Mouse (Mus musculus) liver, embryonic 15.5 days (tissue): ENCODE results near the gene Ddx39. TPM values are rescaled to one million over a fixed set of nuclear protein-coding genes. Genes with fewer than 3 reads are reported as not detected.
A peak's percentile ranks its signal among the peaks of the same experiment; 100 is the strongest.

Experiments used
- ATAC-seq: fragments of 200-750 bp; cut with Nextera tagmentation; 2 replicates; pipeline ENCODE4 v1.8.0; 2017; ENCODE audit warnings: moderate number of reproducible peaks, mild to moderate bottlenecking, moderate library complexity; ENCODE audit not compliant: insufficient read depth
- H3K27ac ChIP-seq: fragments of 300-500 bp; sonication (generic); replicated peaks from 2 replicates; pipeline ENCODE4 v1.5.1; 2015; ENCODE audit warnings: mild to moderate bottlenecking, inconsistent platforms
- H3K27me3 ChIP-seq: fragments of 300-500 bp; sonication (generic); 2 replicates; pipeline ENCODE4 v1.6.1; 2015; ENCODE audit warnings: mild to moderate bottlenecking, inconsistent platforms
- H3K36me3 ChIP-seq: fragments of 300-500 bp; sonication (generic); replicated peaks from 2 replicates; pipeline ENCODE4 v1.6.1; 2015; ENCODE audit warnings: moderate library complexity, mild to moderate bottlenecking, inconsistent platforms
- H3K4me1 ChIP-seq: fragments of 300-500 bp; sonication (generic); replicated peaks from 2 replicates; pipeline ENCODE4 v1.6.1; 2015; ENCODE audit warnings: inconsistent platforms
- H3K4me2 ChIP-seq: fragments of 300-500 bp; sonication (generic); 2 replicates; pipeline ENCODE4 v1.6.1; 2015; ENCODE audit warnings: moderate library complexity, mild to moderate bottlenecking, inconsistent platforms
- H3K4me3 ChIP-seq: fragments of 300-500 bp; sonication (generic); replicated peaks from 2 replicates; pipeline ENCODE4 v1.5.1; 2015; ENCODE audit warnings: mild to moderate bottlenecking, inconsistent platforms
- H3K9ac ChIP-seq: fragments of 300-500 bp; sonication (generic); 2 replicates; pipeline ENCODE4 v1.6.1; 2015; ENCODE audit warnings: moderate library complexity, mild to moderate bottlenecking, inconsistent platforms
- H3K9me3 ChIP-seq: fragments of 300-500 bp; sonication (generic); replicated peaks from 2 replicates; pipeline ENCODE4 v1.6.1; 2016; ENCODE audit warnings: inconsistent platforms
- WGBS: fragments of 180-500 bp; shearing (Covaris S2); methylation state at CpG from one replicate; pipeline ENCODE4 v1.1.7; 2015; ENCODE audit warnings: mixed read lengths; ENCODE audit not compliant: insufficient replicate concordance; 5-methylcytosine and 5-hydroxymethylcytosine counted together
- microRNA-seq: library from miRNA; unstranded; fragments of <30 nt; microRNA quantifications from one replicate; pipeline ENCODE4, GENCODE M21; 2016
- polyA plus RNA-seq: library from polyadenylated mRNA; unstranded; fragments of >200 nt; fragmentation: Nextera tagmentation; extraction: Ambion mirVana; gene quantifications from 2 replicates; pipeline ENCODE4 v1.2.1, GENCODE M21; 2015

The Ddx39 gene
- polyA plus RNA-seq, 1 experiment from 2014 or later, result 184 TPM

DNA sequence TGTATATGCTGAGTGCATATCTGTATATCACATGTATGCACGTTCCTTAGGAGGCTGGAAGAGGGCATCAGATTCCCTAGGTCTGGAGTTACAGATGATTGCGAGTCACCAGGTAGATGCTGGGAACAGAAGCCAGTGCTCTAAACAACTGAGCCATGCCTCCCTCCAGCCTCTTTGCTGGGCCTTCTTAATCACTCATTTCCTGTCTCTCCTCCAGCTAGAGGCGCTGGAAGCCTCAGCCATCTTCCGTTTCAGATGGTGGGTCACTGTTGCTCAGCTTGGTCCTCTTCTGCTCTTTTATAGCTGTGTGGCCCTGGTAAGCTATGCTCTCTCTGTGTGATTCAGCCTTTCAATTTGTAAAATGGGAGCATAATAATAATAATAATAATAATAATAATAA, 56.8 kb downstream of the Ddx39 start:
- Histone ChIP-seq H3K27me3 (no peaks in the 10 kb centered on the region), H3K9ac (no peak overlapping the region), H3K4me3 (no peak overlapping the region), H3K9me3 (no peaks in the 10 kb centered on the region), H3K36me3 (no peaks in the 10 kb centered on the region), H3K27ac (no peak overlapping the region), H3K4me2 (no peak overlapping the region), H3K4me1 (peaks cover 28% of the 10 kb centered on the region)
- 29% methylated on average over 4 of the region's 4 CpGs for WGBS
- ATAC-seq, result no peak

DNA sequence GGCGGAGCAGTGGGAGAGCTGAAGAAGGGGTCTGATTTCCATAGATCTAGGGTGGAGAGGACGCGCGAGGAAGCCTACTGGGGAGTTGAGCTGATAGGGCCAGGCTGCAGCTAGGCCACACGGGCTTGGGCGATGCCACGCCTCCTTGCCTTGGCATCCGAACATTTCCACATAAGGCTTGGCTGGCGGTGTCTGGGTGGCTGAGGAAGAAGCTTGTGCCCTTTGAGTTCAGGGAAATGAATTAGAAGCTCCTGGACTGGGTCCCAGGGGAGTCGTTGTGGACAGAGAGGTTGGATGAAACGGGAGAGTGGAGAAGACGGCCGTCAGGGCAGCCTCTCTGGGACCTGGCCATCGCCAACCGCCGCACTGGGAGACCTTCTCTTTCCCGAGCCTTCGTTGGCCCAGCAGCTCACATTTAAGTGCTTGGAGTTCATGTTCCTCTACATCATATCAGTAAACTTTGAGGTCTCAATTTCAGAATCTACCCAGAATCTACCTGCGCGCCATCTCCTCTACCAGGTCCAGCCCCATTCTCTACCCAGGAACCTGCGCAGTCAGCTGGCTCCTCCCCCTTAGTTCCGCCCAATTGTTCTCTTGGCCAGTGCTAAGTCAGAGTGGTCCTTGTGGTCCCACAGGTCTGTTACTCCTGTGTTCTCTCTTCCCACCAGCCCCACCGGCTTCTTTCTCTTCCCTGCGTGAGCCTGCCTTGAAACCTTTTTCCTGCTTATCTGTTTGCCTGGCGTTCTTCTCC, 57.9 kb downstream of the Ddx39 start:
- peaks cover 28% of the 10 kb centered on the region for H3K4me1 ChIP-seq
- peak overlapping the region; percentile 75 for H3K4me2 ChIP-seq
- peak overlapping the region; percentile 50 for H3K4me3 ChIP-seq
- H3K27ac ChIP-seq, result no peak overlapping the region
- peak; percentile 64 for ATAC-seq
- no peaks in the 10 kb centered on the region for H3K36me3 ChIP-seq
- H3K27me3 ChIP-seq, result no peaks in the 10 kb centered on the region
- 11% methylated on average over 25 of the region's 25 CpGs for WGBS
- peak overlapping the region; percentile 27; the same call in 1 of the 2 replicates for H3K9ac ChIP-seq
- no peaks in the 10 kb centered on the region for H3K9me3 ChIP-seq

DNA sequence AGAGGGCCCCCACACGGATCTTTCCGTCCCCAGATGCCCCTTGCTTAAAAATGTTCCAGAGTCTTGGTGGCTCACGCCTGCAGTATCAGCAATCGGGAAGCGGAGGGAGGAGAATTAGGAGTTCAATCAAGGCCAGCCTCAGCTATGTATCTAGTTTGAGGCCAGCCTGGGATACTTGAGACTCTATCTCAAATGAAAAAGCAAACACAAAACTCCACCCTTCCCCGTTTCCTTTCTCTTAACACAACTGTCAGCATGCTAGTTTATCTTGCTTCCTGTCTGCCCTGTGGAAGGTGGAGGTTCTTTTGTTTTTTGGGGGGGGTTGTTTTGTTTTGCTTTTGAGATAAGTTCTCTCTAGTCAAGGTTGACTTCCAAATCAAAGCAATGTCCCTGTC, 58.5 kb downstream of the Ddx39 start:
- peak overlapping the region; percentile 50 for H3K4me3 ChIP-seq
- H3K9ac ChIP-seq, result no peak overlapping the region
- WGBS, result 8% methylated on average over 6 of the region's 6 CpGs
- no peaks in the 10 kb centered on the region for H3K9me3 ChIP-seq
- peak overlapping the region; percentile 75 for H3K4me2 ChIP-seq
- H3K4me1 ChIP-seq, result peaks cover 25% of the 10 kb centered on the region
- H3K27ac ChIP-seq, result no peak overlapping the region
- H3K36me3 ChIP-seq, result no peaks in the 10 kb centered on the region
- no peaks in the 10 kb centered on the region for H3K27me3 ChIP-seq
- no peak for ATAC-seq

GRCm38 (mm10) chr8:83774221-83774620, 59.2 kb downstream of the Ddx39 start:
- H3K9ac ChIP-seq, result no peak overlapping the region
- no peaks in the 10 kb centered on the region for H3K27me3 ChIP-seq
- WGBS, result 83% methylated on average over 2 of the region's 2 CpGs
- H3K4me2 ChIP-seq, result no peak overlapping the region
- no peaks in the 10 kb centered on the region for H3K36me3 ChIP-seq
- H3K4me1 ChIP-seq, result peaks cover 21% of the 10 kb centered on the region
- no peaks in the 10 kb centered on the region for H3K9me3 ChIP-seq
- no peak for ATAC-seq
- no peak overlapping the region for H3K27ac ChIP-seq
- H3K4me3 ChIP-seq, result no peak overlapping the region

Small RNAs within 50 kb of the gene (microRNA-seq; reads per million reads assigned to microRNA genes)
- gene Mir1668, result not detected

Other genes starting within 250 kb of the Ddx39 start
- gene Olfr370, start 179.4 kb upstream of the Ddx39 start, polyA plus RNA-seq, result not detected in 2 replicates
- 231 and 237 TPM in 2 replicates for gene Ndufb7, start 148.5 kb upstream of the Ddx39 start, polyA plus RNA-seq
- 329 and 344 TPM in 2 replicates for gene Tecr, start 107.2 kb upstream of the Ddx39 start, polyA plus RNA-seq
- 52.7 and 56.0 TPM in 2 replicates for gene Dnajb1, start 107.0 kb upstream of the Ddx39 start, polyA plus RNA-seq
- gene Gipc1, start 62.5 kb upstream of the Ddx39 start, polyA plus RNA-seq, result 49.8 and 50.8 TPM in 2 replicates
- 0.36 and 0.48 TPM in 2 replicates for gene Ptger1, start 48.5 kb upstream of the Ddx39 start, polyA plus RNA-seq
- 11.3 and 12.8 TPM in 2 replicates for gene Pkn1, start 16.0 kb upstream of the Ddx39 start, polyA plus RNA-seq
- 13.4 and 15.4 TPM in 2 replicates for gene Adgre5, start 26.1 kb downstream of the Ddx39 start, polyA plus RNA-seq
- gene Adgrl1, start 184.9 kb downstream of the Ddx39 start, polyA plus RNA-seq, result 1.1 and 1.6 TPM in 2 replicates
- 0.39 and 0.47 TPM in 2 replicates for gene Gm10644, start 240.0 kb downstream of the Ddx39 start, polyA plus RNA-seq
- 116 and 118 TPM in 2 replicates for gene Asf1b, start 240.3 kb downstream of the Ddx39 start, polyA plus RNA-seq